Mouse (Mus musculus): ENCODE data around the gene Fcor.

DNA sequence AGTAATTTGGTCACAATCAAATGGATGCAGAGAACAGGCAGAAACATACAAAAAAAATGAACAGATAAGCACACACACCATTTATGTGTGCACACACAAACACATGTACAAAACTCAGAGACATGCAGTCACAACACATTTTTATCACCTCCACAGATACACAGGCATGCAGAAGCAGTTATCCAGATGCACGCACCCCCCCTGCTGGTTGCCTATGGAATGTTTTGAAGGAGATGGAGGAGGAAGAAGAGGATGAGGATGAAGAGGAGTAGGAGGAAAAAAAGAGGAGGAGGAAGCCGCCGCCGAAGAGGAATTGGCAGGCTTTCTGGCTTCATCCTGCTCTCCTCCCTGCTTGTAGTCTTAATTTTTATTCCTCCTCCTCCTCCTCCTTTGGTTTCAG, 33.5 kb upstream of the Fcor start:
- TF ChIP-seq POLR2A (IDR thresholded peaks at IDR 0.05; ENCODE audit: insufficient read depth, low read depth, low read length) (no peak), CTCF (IDR thresholded peaks at IDR 0.05; ENCODE audit: insufficient read depth, low read depth, low read length) (no peak)
